Mouse (Mus musculus) stomach, embryonic 14.5 days (tissue): Measurements from ENCODE around the gene Ddo. TPM values are rescaled to one million over a fixed set of nuclear protein-coding genes. Genes with fewer than 3 reads are reported as not detected.

Source experiments
- ATAC-seq: fragments of 200-750 bp; cut with Nextera tagmentation; 2 replicates; pipeline ENCODE4 v1.8.0; 2017; ENCODE audit warnings: low read depth, moderate TSS enrichment; ENCODE audit not compliant: insufficient number of reproducible peaks, insufficient read depth, low FRiP score
- H3K27ac ChIP-seq: fragments of 300-500 bp; sonication (generic); 2 replicates; pipeline ENCODE4 v1.5.1; 2014; ENCODE audit warnings: mild to moderate bottlenecking, low read length, moderate library complexity, mixed read lengths
- H3K27me3 ChIP-seq: fragments of 300-500 bp; sonication (generic); 2 replicates; pipeline ENCODE4 v1.6.1; 2014; ENCODE audit warnings: low read length, control low read depth, mixed read lengths; ENCODE audit not compliant: control insufficient read depth, insufficient read depth
- H3K36me3 ChIP-seq: fragments of 300-500 bp; sonication (generic); 2 replicates; pipeline ENCODE4 v1.6.1; 2014; ENCODE audit warnings: mild to moderate bottlenecking, control low read depth, low read length, moderate library complexity, mixed read lengths; ENCODE audit not compliant: control insufficient read depth, insufficient read depth
- H3K4me1 ChIP-seq: fragments of 300-500 bp; sonication (generic); 2 replicates; pipeline ENCODE4 v1.6.1; 2014; ENCODE audit warnings: low read length, control low read depth, mixed read lengths; ENCODE audit not compliant: control insufficient read depth, insufficient read depth
- H3K4me2 ChIP-seq: fragments of 300-500 bp; sonication (generic); replicated peaks from 2 replicates; pipeline ENCODE4 v1.6.1; 2014; ENCODE audit warnings: low read depth, low read length, control low read depth
- H3K4me3 ChIP-seq: fragments of 300-500 bp; sonication (generic); 2 replicates; pipeline ENCODE4 v1.5.1; 2014; ENCODE audit warnings: low read depth, low read length, control low read depth
- H3K9ac ChIP-seq: fragments of 300-500 bp; sonication (generic); replicated peaks from 2 replicates; pipeline ENCODE4 v1.6.1; 2014; ENCODE audit warnings: low read depth, mild to moderate bottlenecking, control low read depth, low read length, moderate library complexity, mixed read lengths
- H3K9me3 ChIP-seq: fragments of 300-500 bp; sonication (generic); 2 replicates; pipeline ENCODE4 v1.6.1; 2016; ENCODE audit warnings: low read depth, low read length, control low read depth; ENCODE audit not compliant: control insufficient read depth
- WGBS: fragments of 180-500 bp; shearing (Covaris S2); extraction: QIAGEN DNeasy Blood & Tissue Kit; methylation state at CpG from one replicate; pipeline ENCODE4 v1.1.7; 2014; 5-methylcytosine and 5-hydroxymethylcytosine counted together
- polyA plus RNA-seq: library from polyadenylated mRNA; unstranded; fragments of >200 nt; fragmentation: Nextera tagmentation; extraction: Ambion mirVana; gene quantifications from 2 replicates; pipeline ENCODE4 v1.2.1, GENCODE M21; 2014

Ddo gene
- polyA plus RNA-seq, 1 experiment from 2014 or later, result 2.5 TPM

GRCm38 (mm10) chr10:40672587-40673296 lies 42.9 kb downstream of the Ddo start:
- WGBS, result 43% methylated on average over 8 of the region's 8 CpGs
- Histone ChIP-seq H3K4me1 (peaks cover 7% of the 10 kb centered on the region; the same call in 1 of the 2 replicates), H3K4me3 (no peak overlapping the region), H3K9me3 (no peaks in the 10 kb centered on the region), H3K27me3 (no peaks in the 10 kb centered on the region), H3K36me3 (no peaks in the 10 kb centered on the region), H3K9ac (no peak overlapping the region), H3K27ac (no peak overlapping the region), H3K4me2 (no peak overlapping the region)
- no peak for ATAC-seq

- no peak for ATAC-seq
- H3K9me3 ChIP-seq, result no peaks in the 10 kb centered on the region
- H3K9ac ChIP-seq, result no peak overlapping the region
- WGBS, result 54% methylated on average over 7 of the region's 7 CpGs
- no peaks in the 10 kb centered on the region for H3K36me3 ChIP-seq
- peaks cover 7% of the 10 kb centered on the region; the same call in 1 of the 2 replicates for H3K4me1 ChIP-seq
- H3K4me2 ChIP-seq, result no peak overlapping the region
- H3K4me3 ChIP-seq, result no peak overlapping the region
- H3K27me3 ChIP-seq, result no peaks in the 10 kb centered on the region
- no peak overlapping the region for H3K27ac ChIP-seq
These were observed 43.5 kb downstream of the Ddo start for GRCm38 (mm10) chr10:40673297-40673665.

- Histone ChIP-seq H3K4me3 (peak overlapping the region; percentile 17), H3K4me2 (peak overlapping the region; percentile 52), H3K27ac (no peak overlapping the region), H3K36me3 (no peaks in the 10 kb centered on the region), H3K9me3 (no peaks in the 10 kb centered on the region), H3K27me3 (no peaks in the 10 kb centered on the region), H3K4me1 (peaks cover 7% of the 10 kb centered on the region; the same call in 1 of the 2 replicates), H3K9ac (no peak overlapping the region)
- no peak for ATAC-seq
- 8% methylated on average over 13 of the region's 13 CpGs for WGBS
These were observed 44.3 kb downstream of the Ddo start for GRCm38 (mm10) chr10:40674151-40674550.

GRCm38 (mm10) chr10:40675921-40676320 lies 46.1 kb downstream of the Ddo start:
- H3K9ac ChIP-seq, result no peak overlapping the region
- H3K27ac ChIP-seq, result no peak overlapping the region
- H3K27me3 ChIP-seq, result no peaks in the 10 kb centered on the region
- ATAC-seq, result no peak
- no peak overlapping the region for H3K4me3 ChIP-seq
- peaks cover 7% of the 10 kb centered on the region; the same call in 1 of the 2 replicates for H3K4me1 ChIP-seq
- no peaks in the 10 kb centered on the region for H3K9me3 ChIP-seq
- no peak overlapping the region for H3K4me2 ChIP-seq
- no peaks in the 10 kb centered on the region for H3K36me3 ChIP-seq
- WGBS, result 81% methylated on average over 7 of the region's 7 CpGs

- H3K4me1 ChIP-seq, result peaks cover 7% of the 10 kb centered on the region; the same call in 1 of the 2 replicates
These were observed 48.7 kb downstream of the Ddo start for GRCm38 (mm10) chr10:40678477-40678876.

GRCm38 (mm10) chr10:40682470-40682869 lies 52.7 kb downstream of the Ddo start:
- Histone ChIP-seq H3K9me3 (no peaks in the 10 kb centered on the region), H3K9ac (no peak overlapping the region), H3K4me2 (peak overlapping the region; percentile 96), H3K27me3 (no peaks in the 10 kb centered on the region), H3K36me3 (no peaks in the 10 kb centered on the region), H3K27ac (no peak overlapping the region), H3K4me3 (no peak overlapping the region), H3K4me1 (0 out of 2 replicates have a peak, but pooled peaks cover 3% of the 10 kb centered on the region)
- no peak for ATAC-seq
- 34% methylated on average over 8 of the region's 8 CpGs for WGBS

More at GRCm38 (mm10) chr10:40678477-40678876, 48.7 kb downstream of the Ddo start:
- 77% methylated on average over 3 of the region's 3 CpGs for WGBS
- no peak overlapping the region for H3K4me3 ChIP-seq
- ATAC-seq, result no peak
- no peak overlapping the region for H3K9ac ChIP-seq
- no peaks in the 10 kb centered on the region for H3K36me3 ChIP-seq
- no peak overlapping the region for H3K4me2 ChIP-seq
- no peak overlapping the region for H3K27ac ChIP-seq
- H3K9me3 ChIP-seq, result no peaks in the 10 kb centered on the region
- H3K27me3 ChIP-seq, result no peaks in the 10 kb centered on the region

- H3K36me3 ChIP-seq, result no peaks in the 10 kb centered on the region
- H3K4me3 ChIP-seq, result peak within 1 kb of the TSS; percentile 63
- peak; percentile 88 for ATAC-seq
- H3K4me1 ChIP-seq, result 0 out of 2 replicates have a peak, but pooled peaks cover 3% of the 10 kb centered on the region
- under 1% methylated on average over 45 of the region's 50 CpGs for WGBS
- H3K4me2 ChIP-seq, result peak within 1 kb of the TSS; percentile 96
- H3K9me3 ChIP-seq, result no peaks in the 10 kb centered on the region
- peak within 1 kb of the TSS; percentile 78 for H3K9ac ChIP-seq
- 0 out of 2 replicates have a peak within 1 kb of the TSS, but pooled peaks have one; percentile 10 for H3K27ac ChIP-seq
- no peaks in the 10 kb centered on the region for H3K27me3 ChIP-seq
These were observed 53.5 kb downstream of the Ddo start, which contains the start of gene Mettl24 for GRCm38 (mm10) chr10:40683092-40683867. Gene Mettl24 (plus strand): TSS chr10:40683282.

GRCm38 (mm10) chr10:40683868-40684253 lies 54.0 kb downstream of the Ddo start:
- Histone ChIP-seq H3K4me3 (peak overlapping the region; percentile 63; the same call in 1 of the 2 replicates), H3K36me3 (no peaks in the 10 kb centered on the region), H3K9ac (no peak overlapping the region), H3K27ac (no peak overlapping the region), H3K4me1 (0 out of 2 replicates have a peak, but pooled peaks cover 3% of the 10 kb centered on the region), H3K4me2 (peak overlapping the region; percentile 96), H3K27me3 (no peaks in the 10 kb centered on the region), H3K9me3 (no peaks in the 10 kb centered on the region)
- peak; percentile 47 for ATAC-seq
- 55% methylated on average over 9 of the region's 9 CpGs for WGBS
